8 mouse cellular contexts compared by ENCODE assay signal in genomic region chr17:80004345-80005239, GRCm38 (mm10). TPM values are rescaled to one million over a fixed set of nuclear protein-coding genes. Genes with fewer than 3 reads are reported as not detected.
DNase-seq lines count a peak whose midpoint lies in the region; ATAC-seq and TF ChIP-seq lines count a peak whose summit lies in the region.

No protein-coding gene starts in this region.

- TF ChIP-seq CTCF in bone marrow macrophage, adult 2 months (IDR thresholded peaks at IDR 0.05; ENCODE audit: low read depth, low read length), result peak; percentile 73

- 0 out of 2 replicates have a peak, but pooled peaks cover 3% of the 10 kb centered on the region for H3K4me1 ChIP-seq in hindbrain, embryonic 11.5 days (replicated peaks; ENCODE audit: control insufficient read depth, insufficient read depth, low read length)
- H3K4me1 ChIP-seq in hindbrain, embryonic 12.5 days, result peaks cover 8% of the 10 kb centered on the region
- peaks cover 27% of the 10 kb centered on the region for H3K4me1 ChIP-seq in bone marrow macrophage, adult 2 months (ENCODE audit: control insufficient read depth, insufficient read depth, low read length)
- peaks cover 7% of the 10 kb centered on the region for H3K4me1 ChIP-seq in forebrain, embryonic 14.5 days (ENCODE audit: control insufficient read depth, insufficient read depth, low read length)
- peaks cover 13% of the 10 kb centered on the region; the same call in 1 of the 2 replicates for H3K4me1 ChIP-seq in limb, embryonic 15.5 days
- 0 out of 2 replicates have a peak, but pooled peaks cover 6% of the 10 kb centered on the region for H3K4me1 ChIP-seq in neural tube, embryonic 11.5 days (ENCODE audit: control insufficient read depth, insufficient read depth, low read length)

- no peak for TF ChIP-seq POLR2A in bone marrow macrophage, adult 2 months (IDR thresholded peaks at IDR 0.05; ENCODE audit: borderline replicate concordance, low read depth, low read length)

- H3K36me3 ChIP-seq in hindbrain, embryonic 11.5 days (ENCODE audit: control insufficient read depth, insufficient read depth, low read length), result no peaks in the 10 kb centered on the region
- H3K36me3 ChIP-seq in hindbrain, embryonic 12.5 days, result no peaks in the 10 kb centered on the region
- no peaks in the 10 kb centered on the region for H3K36me3 ChIP-seq in forebrain, embryonic 14.5 days (ENCODE audit: control insufficient read depth, insufficient read depth, low read length)
- H3K36me3 ChIP-seq in limb, embryonic 15.5 days, result no peaks in the 10 kb centered on the region
- H3K36me3 ChIP-seq in neural tube, embryonic 11.5 days (ENCODE audit: control insufficient read depth, insufficient read depth, low read length), result no peaks in the 10 kb centered on the region

- H3K4me2 ChIP-seq in hindbrain, embryonic 11.5 days (replicated peaks; ENCODE audit: low read depth, low read length), result no peak overlapping the region
- H3K4me2 ChIP-seq in hindbrain, embryonic 12.5 days (replicated peaks), result no peak overlapping the region
- H3K4me2 ChIP-seq in forebrain, embryonic 14.5 days (ENCODE audit: low read length), result no peak overlapping the region
- no peak overlapping the region for H3K4me2 ChIP-seq in limb, embryonic 15.5 days
- H3K4me2 ChIP-seq in neural tube, embryonic 11.5 days (ENCODE audit: low read depth), result no peak overlapping the region

- H3K4me3 ChIP-seq in hindbrain, embryonic 11.5 days (ENCODE audit: low read depth, low read length), result no peak overlapping the region
- no peak overlapping the region for H3K4me3 ChIP-seq in hindbrain, embryonic 12.5 days
- no peak overlapping the region for H3K4me3 ChIP-seq in bone marrow macrophage, adult 2 months (ENCODE audit: insufficient read depth, low read length)
- H3K4me3 ChIP-seq in forebrain, embryonic 14.5 days (ENCODE audit: low read depth, low read length), result no peak overlapping the region
- H3K4me3 ChIP-seq in limb, embryonic 15.5 days, result no peak overlapping the region
- H3K4me3 ChIP-seq in neural tube, embryonic 11.5 days (ENCODE audit: low read depth, low read length), result no peak overlapping the region

- H3K27me3 ChIP-seq in hindbrain, embryonic 11.5 days (ENCODE audit: control insufficient read depth, insufficient read depth, low read length), result no peaks in the 10 kb centered on the region
- no peaks in the 10 kb centered on the region for H3K27me3 ChIP-seq in hindbrain, embryonic 12.5 days
- H3K27me3 ChIP-seq in forebrain, embryonic 14.5 days (replicated peaks; ENCODE audit: control insufficient read depth, insufficient read depth, low read length), result no peaks in the 10 kb centered on the region
- H3K27me3 ChIP-seq in limb, embryonic 15.5 days, result no peaks in the 10 kb centered on the region
- no peaks in the 10 kb centered on the region for H3K27me3 ChIP-seq in neural tube, embryonic 11.5 days (ENCODE audit: control insufficient read depth, insufficient read depth, low read length)

- no peak overlapping the region for H3K9ac ChIP-seq in hindbrain, embryonic 11.5 days (ENCODE audit: low read depth, low read length)
- H3K9ac ChIP-seq in hindbrain, embryonic 12.5 days, result no peak overlapping the region
- H3K9ac ChIP-seq in forebrain, embryonic 14.5 days (ENCODE audit: low read length), result no peak overlapping the region
- no peak overlapping the region for H3K9ac ChIP-seq in limb, embryonic 15.5 days
- no peak overlapping the region for H3K9ac ChIP-seq in neural tube, embryonic 11.5 days (ENCODE audit: low read length)

- DNase-seq in hindbrain, embryonic 11.5 days (ENCODE audit: low spot score), result peak; percentile 63
- DNase-seq in forebrain, embryonic 14.5 days (ENCODE audit: low spot score), result peak; percentile 64
- DNase-seq in neural tube, embryonic 11.5 days (ENCODE audit: low spot score), result peak; percentile 54
- DNase-seq in thymus, adult 18-20 months, result peak; percentile 72 to 79

- peak; percentile 34; the same call in 1 of the 2 replicates for ATAC-seq in hindbrain, embryonic 11.5 days (ENCODE audit: low FRiP score)
- ATAC-seq in hindbrain, embryonic 12.5 days (ENCODE audit: low FRiP score), result no peak
- ATAC-seq in forebrain, embryonic 14.5 days, result peak; percentile 54
- peak; percentile 39 to 55; a peak in 2 of 4 replicates for ATAC-seq in hematopoietic stem cell, adult 5-6 weeks (replicated peaks in 1 of 2; ENCODE audit: insufficient read depth in 1 of 2, low FRiP score in 2 of 2, low TSS enrichment in 1 of 2, low read depth in 1 of 2, poor library complexity in 2 of 2, severe bottlenecking in 2 of 2)
- ATAC-seq in limb, embryonic 15.5 days (ENCODE audit: insufficient number of reproducible peaks, low FRiP score, low TSS enrichment, low read depth), result 0 out of 2 replicates have a peak, but pooled peaks have one; percentile 27
- no peak for ATAC-seq in neural tube, embryonic 11.5 days (ENCODE audit: insufficient read depth, low FRiP score, low TSS enrichment)

- WGBS in hindbrain, embryonic 11.5 days, result 52% methylated on average over 17 of the region's 17 CpGs
- WGBS in hindbrain, embryonic 12.5 days, result 48% methylated on average over 17 of the region's 17 CpGs
- 53% methylated on average over 17 of the region's 17 CpGs for WGBS in forebrain, embryonic 14.5 days
- 50% methylated on average over 17 of the region's 17 CpGs for WGBS in limb, embryonic 15.5 days
- 50% methylated on average over 17 of the region's 17 CpGs for WGBS in neural tube, embryonic 11.5 days

- H3K27ac ChIP-seq in hindbrain, embryonic 11.5 days (ENCODE audit: low read depth, low read length), result no peak overlapping the region
- no peak overlapping the region for H3K27ac ChIP-seq in hindbrain, embryonic 12.5 days
- no peak overlapping the region for H3K27ac ChIP-seq in bone marrow macrophage, adult 2 months (ENCODE audit: insufficient read depth, low read depth, low read length)
- H3K27ac ChIP-seq in forebrain, embryonic 14.5 days (ENCODE audit: low read depth, low read length), result no peak overlapping the region
- no peak overlapping the region for H3K27ac ChIP-seq in limb, embryonic 15.5 days
- H3K27ac ChIP-seq in neural tube, embryonic 11.5 days (ENCODE audit: low read depth, low read length), result no peak overlapping the region

- no peaks in the 10 kb centered on the region for H3K9me3 ChIP-seq in hindbrain, embryonic 11.5 days (ENCODE audit: control insufficient read depth, low read length)
- no peaks in the 10 kb centered on the region for H3K9me3 ChIP-seq in hindbrain, embryonic 12.5 days (replicated peaks)
- H3K9me3 ChIP-seq in forebrain, embryonic 14.5 days (replicated peaks; ENCODE audit: control insufficient read depth, low read length), result no peaks in the 10 kb centered on the region
- no peaks in the 10 kb centered on the region for H3K9me3 ChIP-seq in limb, embryonic 15.5 days
- no peaks in the 10 kb centered on the region for H3K9me3 ChIP-seq in neural tube, embryonic 11.5 days (ENCODE audit: control insufficient read depth, low read length)

RNA-seq across cellular contexts. Expression of gene Hnrnpll, which starts 57.5 kb away (rescaled TPM):
- 123 and 132 TPM in 2 replicates for polyA plus RNA-seq in hindbrain, embryonic 11.5 days (2014; fragmentation: Nextera tagmentation; extraction: Ambion mirVana)
- polyA plus RNA-seq in hindbrain, embryonic 12.5 days (2016; fragmentation: Nextera tagmentation; extraction: Ambion mirVana), result 112 and 116 TPM in 2 replicates
- polyA plus RNA-seq in bone marrow macrophage, adult 2 months (2012; ENCODE audit: insufficient read depth, insufficient read length, missing spikeins), result 44.9 and 47.7 TPM in 2 replicates
- polyA plus RNA-seq in forebrain, embryonic 14.5 days (2014; fragmentation: Nextera tagmentation; extraction: Ambion mirVana), result 75.5 and 86.8 TPM in 2 replicates
- total RNA-seq in hematopoietic stem cell, adult 5-6 weeks (2017), result 43.3 and 52.2 TPM in 2 replicates
- polyA plus RNA-seq in limb, embryonic 15.5 days (2015; fragmentation: Nextera tagmentation; extraction: Ambion mirVana), result 41.9 and 47.6 TPM in 2 replicates
- 117 and 131 TPM in 2 replicates for polyA plus RNA-seq in neural tube, embryonic 11.5 days (2014; fragmentation: Nextera tagmentation; extraction: Ambion mirVana)

Comparison
In these comparisons a context has a peak if more than half of its experiments do, and no peak if none do; other contexts are left out.
1. ATAC-seq: peak in hindbrain, embryonic 11.5 days (single experiment), forebrain, embryonic 14.5 days (single experiment), hematopoietic stem cell, adult 5-6 weeks (2 of 2) and limb, embryonic 15.5 days (single experiment); none in hindbrain, embryonic 12.5 days (single experiment) and neural tube, embryonic 11.5 days (single experiment).
2. Peak in every context shown above with its lines, with median percentiles within 50 percentile points of each other: DNase-seq.